Mouse (Mus musculus): ENCODE results near the gene Gjb4.

DNA sequence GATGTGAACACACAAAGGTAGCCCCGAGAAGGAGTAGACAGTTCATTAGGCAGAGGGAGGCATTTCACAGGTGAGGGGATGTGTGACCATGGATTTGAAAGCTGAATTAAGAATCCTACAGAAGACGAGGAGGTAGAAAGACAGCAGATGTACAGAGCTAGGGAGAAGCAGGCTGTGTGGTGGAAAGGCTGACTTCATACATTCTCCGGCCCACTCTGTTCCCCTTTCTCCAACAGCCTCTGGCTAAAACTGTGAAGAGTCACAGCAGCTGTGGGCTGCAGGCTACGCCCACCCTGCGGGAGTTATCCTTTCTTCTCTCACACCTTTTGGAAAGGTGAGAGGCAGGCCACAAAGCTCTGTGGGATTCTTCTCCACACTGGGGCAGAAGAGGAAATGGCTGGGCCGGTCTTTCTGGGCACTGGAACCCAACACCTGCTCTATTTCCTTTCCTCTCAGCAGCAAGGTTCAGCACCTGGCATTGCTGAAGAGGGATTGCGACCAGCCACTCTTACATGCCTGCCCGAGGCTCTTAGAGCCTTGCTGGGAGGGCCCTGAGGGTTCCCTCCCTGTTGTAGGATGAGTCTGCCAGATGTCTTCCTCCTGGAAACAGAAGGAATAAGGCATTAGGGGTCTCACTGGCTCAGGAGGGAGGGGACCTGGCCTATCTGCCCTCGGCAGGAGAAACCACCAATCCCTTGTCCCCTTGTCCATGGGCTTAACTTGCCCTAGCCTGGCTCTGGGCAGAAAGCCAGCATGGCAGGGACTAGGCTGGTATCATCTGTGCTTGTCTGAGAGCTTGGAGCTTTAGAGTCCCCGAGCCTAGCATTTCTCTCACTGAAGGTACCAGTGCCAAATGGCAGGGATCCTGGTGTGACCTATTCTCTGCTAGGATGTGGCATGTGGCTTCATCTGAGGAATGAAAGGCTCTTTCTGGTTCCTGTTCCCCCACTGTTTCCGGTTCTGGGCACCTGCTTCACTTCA lies 46.6 kb upstream of the Gjb4 start:
- TF ChIP-seq CTCF (IDR thresholded peaks at IDR 0.05; ENCODE audit: low read depth) (no peak), EP300 (IDR thresholded peaks at IDR 0.05; ENCODE audit: low read depth) (no peak)

All from heart, postnatal 0 days (tissue).